Mouse (Mus musculus) midbrain, postnatal 0 days (tissue): ENCODE results near the gene Myo1h. TPM values are rescaled to one million over a fixed set of nuclear protein-coding genes. Genes with fewer than 3 reads are reported as not detected.

Experiments
- ATAC-seq: fragments of 200-750 bp; cut with Nextera tagmentation; 2 replicates; pipeline ENCODE4 v1.8.0; 2017; ENCODE audit warnings: moderate number of reproducible peaks, mild to moderate bottlenecking, moderate TSS enrichment, moderate library complexity; ENCODE audit not compliant: low FRiP score
- DNase-seq: peaks from one replicate; pipeline ENCODE4 v3.0.0-alpha.2; 2015; ENCODE audit warnings: low spot score
- H3K27ac ChIP-seq: fragments of 300-500 bp; sonication (generic); 2 replicates; pipeline ENCODE4 v1.5.1; 2014; ENCODE audit warnings: low read depth, mild to moderate bottlenecking, low read length, mixed read lengths
- H3K27me3 ChIP-seq: fragments of 300-500 bp; sonication (generic); 2 replicates; pipeline ENCODE4 v1.6.1; 2014; ENCODE audit warnings: low read length, control low read depth, mixed read lengths; ENCODE audit not compliant: insufficient read depth
- H3K36me3 ChIP-seq: fragments of 300-500 bp; sonication (generic); 2 replicates; pipeline ENCODE4 v1.6.1; 2014; ENCODE audit warnings: low read length, control low read depth, mixed read lengths; ENCODE audit not compliant: insufficient read depth
- H3K4me1 ChIP-seq: fragments of 300-500 bp; sonication (generic); 2 replicates; pipeline ENCODE4 v1.6.1; 2014; ENCODE audit warnings: mild to moderate bottlenecking, control low read depth, antibody characterized with exemption, low read length, mixed read lengths; ENCODE audit not compliant: insufficient read depth
- H3K4me2 ChIP-seq: fragments of 300-500 bp; sonication (generic); 2 replicates; pipeline ENCODE4 v1.6.1; 2014; ENCODE audit warnings: low read depth, mild to moderate bottlenecking, low read length, mixed read lengths; ENCODE audit not compliant: poor library complexity, severe bottlenecking
- H3K4me3 ChIP-seq: fragments of 300-500 bp; sonication (generic); 2 replicates; pipeline ENCODE4 v1.5.1; 2014; ENCODE audit warnings: low read depth, mild to moderate bottlenecking, low read length, moderate library complexity
- H3K9ac ChIP-seq: fragments of 300-500 bp; sonication (generic); replicated peaks from 2 replicates; pipeline ENCODE4 v1.6.1; 2014; ENCODE audit warnings: mild to moderate bottlenecking, low read length, moderate library complexity, mixed read lengths; ENCODE audit not compliant: poor library complexity, severe bottlenecking
- H3K9me3 ChIP-seq: fragments of 300-500 bp; sonication (generic); 2 replicates; pipeline ENCODE4 v1.6.1; 2016; ENCODE audit warnings: low read length, control low read depth
- CTCF ChIP-seq: IDR thresholded peaks from 2 replicates; pipeline ENCODE4 v1.5.1; 2016; ENCODE audit warnings: antibody characterized with exemption, mild to moderate bottlenecking
- WGBS: fragments of 180-500 bp; shearing (Covaris S2); extraction: QIAGEN DNeasy Blood & Tissue Kit; methylation state at CpG from one replicate; pipeline ENCODE4 v1.1.7; 2014; 5-methylcytosine and 5-hydroxymethylcytosine counted together
- polyA plus RNA-seq: library from polyadenylated mRNA; unstranded; fragments of >200 nt; fragmentation: Nextera tagmentation; extraction: Ambion mirVana; gene quantifications from 2 replicates; pipeline ENCODE4 v1.2.1, GENCODE M21; 2015
- total RNA-seq: library from RNA; depleted of rRNA; stranded (reverse); fragments of >200 nt; gene quantifications from 2 replicates; pipeline ENCODE4 v1.2.3, GENCODE M21; 2014

Gene Myo1h
- total and polyA plus RNA-seq, 2 experiments from 2014 or later = 0.43 to 0.60 TPM

GRCm38 (mm10) chr5:114298212-114298894 lies 9.4 kb downstream of the Myo1h start:
- Histone ChIP-seq H3K9ac (no peak overlapping the region), H3K27me3 (peaks cover 15% of the 10 kb centered on the region; the same call in 1 of the 2 replicates), H3K36me3 (no peaks in the 10 kb centered on the region), H3K4me3 (no peak overlapping the region), H3K4me2 (no peak overlapping the region), H3K9me3 (no peaks in the 10 kb centered on the region), H3K27ac (no peak overlapping the region), H3K4me1 (no peaks in the 10 kb centered on the region)
- WGBS = 36% methylated on average over 18 of the region's 18 CpGs
- DNase-seq (peak; percentile 67), ATAC-seq (no peak)
- no peak for TF ChIP-seq CTCF

GRCm38 (mm10) chr5:114299156-114299855 lies 10.3 kb downstream of the Myo1h start:
- WGBS = 20% methylated on average over 22 of the region's 22 CpGs
- TF ChIP-seq CTCF = no peak
- Histone ChIP-seq H3K27me3 (peaks cover 17% of the 10 kb centered on the region; the same call in 1 of the 2 replicates), H3K9ac (no peak overlapping the region), H3K4me2 (no peak overlapping the region), H3K27ac (no peak overlapping the region), H3K4me1 (no peaks in the 10 kb centered on the region), H3K36me3 (no peaks in the 10 kb centered on the region), H3K9me3 (no peaks in the 10 kb centered on the region), H3K4me3 (no peak overlapping the region)
- DNase-seq = no peak
- no peak for ATAC-seq

GRCm38 (mm10) chr5:114299883-114300610 lies 11.1 kb downstream of the Myo1h start:
- H3K9me3 ChIP-seq = no peaks in the 10 kb centered on the region
- WGBS = 38% methylated on average over 24 of the region's 24 CpGs
- H3K4me2 ChIP-seq = no peak overlapping the region
- H3K36me3 ChIP-seq = no peaks in the 10 kb centered on the region
- peaks cover 17% of the 10 kb centered on the region; the same call in 1 of the 2 replicates for H3K27me3 ChIP-seq
- H3K4me3 ChIP-seq = no peak overlapping the region
- H3K9ac ChIP-seq = no peak overlapping the region
- H3K27ac ChIP-seq = no peak overlapping the region
- no peak for DNase-seq
- no peak for ATAC-seq
- H3K4me1 ChIP-seq = no peaks in the 10 kb centered on the region
- no peak for TF ChIP-seq CTCF

GRCm38 (mm10) chr5:114303166-114303565 lies 14.2 kb downstream of the Myo1h start:
- DNase-seq (no peak), ATAC-seq (no peak)
- Histone ChIP-seq H3K27me3 (peaks cover 17% of the 10 kb centered on the region; the same call in 1 of the 2 replicates), H3K9me3 (no peaks in the 10 kb centered on the region), H3K27ac (no peak overlapping the region), H3K4me3 (no peak overlapping the region), H3K36me3 (no peaks in the 10 kb centered on the region), H3K4me1 (no peaks in the 10 kb centered on the region), H3K4me2 (no peak overlapping the region), H3K9ac (no peak overlapping the region)
- 76% methylated on average over 6 of the region's 6 CpGs for WGBS
- TF ChIP-seq CTCF = no peak

- DNase-seq = no peak
- peaks cover 15% of the 10 kb centered on the region for H3K27me3 ChIP-seq
- H3K36me3 ChIP-seq = no peaks in the 10 kb centered on the region
- no peak for ATAC-seq
- H3K9me3 ChIP-seq = no peaks in the 10 kb centered on the region
- no peaks in the 10 kb centered on the region for H3K4me1 ChIP-seq
- H3K27ac ChIP-seq = no peak overlapping the region
- H3K4me3 ChIP-seq = no peak overlapping the region
- 76% methylated on average over 5 of the region's 5 CpGs for WGBS
- no peak for TF ChIP-seq CTCF
- no peak overlapping the region for H3K4me2 ChIP-seq
- H3K9ac ChIP-seq = no peak overlapping the region
Measured at GRCm38 (mm10) chr5:114306496-114306895, 17.5 kb downstream of the Myo1h start.
